Mouse (Mus musculus): ENCODE results near the gene Ifit1bl1.

The Ifit1bl1 gene

DNA sequence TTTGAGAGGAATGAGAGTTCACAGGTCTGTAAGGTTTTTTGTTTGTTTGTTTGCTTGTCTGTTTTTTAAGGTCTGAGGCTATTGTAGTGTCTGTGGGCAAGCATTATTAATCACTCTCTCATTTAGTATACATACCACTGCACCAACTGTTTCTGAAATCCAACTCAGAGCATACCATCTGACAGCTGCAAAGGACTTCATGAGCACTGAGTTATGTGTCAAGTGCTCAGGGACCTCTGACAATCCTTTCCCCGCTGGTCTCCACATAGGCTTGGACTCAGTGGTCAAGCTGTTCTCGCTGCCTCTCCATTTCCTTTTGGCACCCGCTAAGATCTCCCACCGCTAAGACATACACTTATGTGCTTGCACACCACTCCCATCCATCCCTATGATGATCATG lies 55.5 kb downstream of the Ifit1bl1 start:
- DNase-seq (ENCODE audit: inconsistent ontology term): no peak
